Mouse (Mus musculus): Measurements from ENCODE around the gene Polr3h.

Gene Polr3h

GRCm38 (mm10) chr15:81839634-81840033 lies 86.4 kb downstream of the Polr3h start:
- DNase-seq, result peak; percentile 97 to 98

GRCm38 (mm10) chr15:81838554-81839235 lies 87.3 kb downstream of the Polr3h start:
- peak; percentile 36 to 43 for DNase-seq

Measured in cerebellum, postnatal 14 days (tissue).